Mouse (Mus musculus) midbrain, embryonic 13.5 days (tissue): ENCODE measurements around the gene Adamts6. TPM values are rescaled to one million over a fixed set of nuclear protein-coding genes. Genes with fewer than 3 reads are reported as not detected.

ENCODE experiments used
- ATAC-seq: fragments of 200-750 bp; cut with Nextera tagmentation; 2 replicates; pipeline ENCODE4 v1.8.0; 2017; ENCODE audit warnings: mild to moderate bottlenecking, moderate TSS enrichment, moderate library complexity
- H3K27ac ChIP-seq: fragments of 300-500 bp; sonication (generic); 2 replicates; pipeline ENCODE4 v1.5.1; 2015; ENCODE audit warnings: inconsistent platforms, mild to moderate bottlenecking, moderate library complexity
- H3K27me3 ChIP-seq: fragments of 300-500 bp; sonication (generic); 2 replicates; pipeline ENCODE4 v1.6.1; 2015; ENCODE audit warnings: mild to moderate bottlenecking, inconsistent platforms
- H3K36me3 ChIP-seq: fragments of 300-500 bp; sonication (generic); 2 replicates; pipeline ENCODE4 v1.6.1; 2015; ENCODE audit warnings: mild to moderate bottlenecking, inconsistent platforms
- H3K4me1 ChIP-seq: fragments of 300-500 bp; sonication (generic); replicated peaks from 2 replicates; pipeline ENCODE4 v1.6.1; 2015; ENCODE audit warnings: inconsistent platforms
- H3K4me2 ChIP-seq: fragments of 300-500 bp; sonication (generic); replicated peaks from 2 replicates; pipeline ENCODE4 v1.6.1; 2015; ENCODE audit warnings: moderate library complexity, mild to moderate bottlenecking, inconsistent platforms
- H3K4me3 ChIP-seq: fragments of 300-500 bp; sonication (generic); replicated peaks from 2 replicates; pipeline ENCODE4 v1.5.1; 2015; ENCODE audit warnings: mild to moderate bottlenecking, inconsistent platforms
- H3K9ac ChIP-seq: fragments of 300-500 bp; sonication (generic); replicated peaks from 2 replicates; pipeline ENCODE4 v1.6.1; 2015; ENCODE audit warnings: mild to moderate bottlenecking, inconsistent platforms
- H3K9me3 ChIP-seq: fragments of 300-500 bp; sonication (generic); 2 replicates; pipeline ENCODE4 v1.6.1; 2016; ENCODE audit warnings: mild to moderate bottlenecking, inconsistent platforms
- WGBS: fragments of 180-500 bp; shearing (Covaris S2); methylation state at CpG from one replicate; pipeline ENCODE4 v1.1.7; 2015; 5-methylcytosine and 5-hydroxymethylcytosine counted together
- polyA plus RNA-seq: library from polyadenylated mRNA; unstranded; fragments of >200 nt; fragmentation: Nextera tagmentation; extraction: Ambion mirVana; gene quantifications from 2 replicates; pipeline ENCODE4 v1.2.1, GENCODE M21; 2015

The Adamts6 gene
- 1.9 TPM in 2 replicates for polyA plus RNA-seq

GRCm38 (mm10) chr13:104287366-104288225, at the start of gene Adamts6:
TSS of gene Adamts6 (plus strand) at chr13:104287835.
- H3K4me2 ChIP-seq = peak within 1 kb of the TSS; percentile 64
- peak within 1 kb of the TSS; percentile 53 for H3K9ac ChIP-seq
- H3K27ac ChIP-seq = peak within 1 kb of the TSS; percentile 63
- ATAC-seq = no peak
- under 1% methylated on average over 23 of the region's 23 CpGs for WGBS
- H3K27me3 ChIP-seq = no peaks in the 10 kb centered on the region
- no peaks in the 10 kb centered on the region for H3K36me3 ChIP-seq
- peak within 1 kb of the TSS; percentile 43 for H3K4me3 ChIP-seq
- H3K9me3 ChIP-seq = no peaks in the 10 kb centered on the region
- peaks cover 31% of the 10 kb centered on the region for H3K4me1 ChIP-seq

- Histone ChIP-seq H3K4me1 (no peaks in the 10 kb centered on the region), H3K4me3 (no peak overlapping the region), H3K9ac (no peak overlapping the region), H3K4me2 (no peak overlapping the region), H3K36me3 (no peaks in the 10 kb centered on the region), H3K27ac (no peak overlapping the region), H3K27me3 (no peaks in the 10 kb centered on the region), H3K9me3 (no peaks in the 10 kb centered on the region)
- no peak for ATAC-seq
- WGBS = 94% methylated on average over 3 of the region's 3 CpGs
These were observed 28.6 kb upstream of the Adamts6 start for GRCm38 (mm10) chr13:104258997-104259396.

- Histone ChIP-seq H3K36me3 (no peaks in the 10 kb centered on the region), H3K4me1 (peaks cover 31% of the 10 kb centered on the region), H3K4me3 (no peak overlapping the region), H3K9ac (no peak overlapping the region), H3K4me2 (peak overlapping the region; percentile 64; the same call in 1 of the 2 replicates), H3K27ac (no peak overlapping the region), H3K9me3 (no peaks in the 10 kb centered on the region), H3K27me3 (no peaks in the 10 kb centered on the region)
- 5% methylated on average over 2 of the region's 2 CpGs for WGBS
- ATAC-seq = no peak
These were observed 2.6 kb upstream of the Adamts6 start for GRCm38 (mm10) chr13:104285031-104285431.

GRCm38 (mm10) chr13:104285737-104286311, 1.8 kb upstream of the Adamts6 start:
- no peak for ATAC-seq
- Histone ChIP-seq H3K27me3 (no peaks in the 10 kb centered on the region), H3K27ac (0 out of 2 replicates have a peak overlapping the region, but pooled peaks have one; percentile 47), H3K4me3 (peak overlapping the region; percentile 43), H3K9me3 (no peaks in the 10 kb centered on the region), H3K9ac (peak overlapping the region; percentile 57), H3K4me1 (peaks cover 31% of the 10 kb centered on the region), H3K4me2 (peak overlapping the region; percentile 64), H3K36me3 (no peaks in the 10 kb centered on the region)
- WGBS = 2% methylated on average over 10 of the region's 10 CpGs

- H3K4me1 ChIP-seq = peaks cover 31% of the 10 kb centered on the region
- no peaks in the 10 kb centered on the region for H3K36me3 ChIP-seq
- WGBS = 2% methylated on average over 4 of the region's 4 CpGs
- peak overlapping the region; percentile 64 for H3K4me2 ChIP-seq
- H3K9me3 ChIP-seq = no peaks in the 10 kb centered on the region
- peak overlapping the region; percentile 43 for H3K4me3 ChIP-seq
- H3K27me3 ChIP-seq = no peaks in the 10 kb centered on the region
- H3K9ac ChIP-seq = peak overlapping the region; percentile 57; the same call in 1 of the 2 replicates
- 0 out of 2 replicates have a peak, but pooled peaks have one; percentile 1 for ATAC-seq
- peak overlapping the region; percentile 63; the same call in 1 of the 2 replicates for H3K27ac ChIP-seq
These were observed 1.3 kb upstream of the Adamts6 start for GRCm38 (mm10) chr13:104286336-104286735.

GRCm38 (mm10) chr13:104286897-104287309, 732 bp upstream of the Adamts6 start:
- no peaks in the 10 kb centered on the region for H3K9me3 ChIP-seq
- H3K27me3 ChIP-seq = no peaks in the 10 kb centered on the region
- H3K27ac ChIP-seq = peak overlapping the region; percentile 63; the same call in 1 of the 2 replicates
- H3K36me3 ChIP-seq = no peaks in the 10 kb centered on the region
- peak overlapping the region; percentile 43 for H3K4me3 ChIP-seq
- peaks cover 31% of the 10 kb centered on the region for H3K4me1 ChIP-seq
- under 1% methylated on average over 10 of the region's 10 CpGs for WGBS
- peak; percentile 96 for ATAC-seq
- H3K4me2 ChIP-seq = peak overlapping the region; percentile 64
- 0 out of 2 replicates have a peak overlapping the region, but pooled peaks have one; percentile 4 for H3K9ac ChIP-seq

- H3K36me3 ChIP-seq = no peaks in the 10 kb centered on the region
- peaks cover 31% of the 10 kb centered on the region for H3K4me1 ChIP-seq
- no peaks in the 10 kb centered on the region for H3K27me3 ChIP-seq
- H3K4me3 ChIP-seq = peak overlapping the region; percentile 43
- H3K27ac ChIP-seq = peak overlapping the region; percentile 62
- H3K9me3 ChIP-seq = no peaks in the 10 kb centered on the region
- peak; percentile 70 for ATAC-seq
- H3K4me2 ChIP-seq = peak overlapping the region; percentile 64
- WGBS = under 1% methylated on average over 7 of the region's 7 CpGs
- peak overlapping the region; percentile 53 for H3K9ac ChIP-seq
These were observed 708 bp downstream of the Adamts6 start for GRCm38 (mm10) chr13:104288226-104288859.

GRCm38 (mm10) chr13:104289176-104289575, 1.5 kb downstream of the Adamts6 start:
- Histone ChIP-seq H3K36me3 (no peaks in the 10 kb centered on the region), H3K4me2 (0 out of 2 replicates have a peak overlapping the region, but pooled peaks have one; percentile 26), H3K27ac (no peak overlapping the region), H3K9ac (no peak overlapping the region), H3K9me3 (no peaks in the 10 kb centered on the region), H3K27me3 (no peaks in the 10 kb centered on the region), H3K4me1 (peaks cover 31% of the 10 kb centered on the region), H3K4me3 (peak overlapping the region; percentile 43; the same call in 1 of the 2 replicates)
- no peak for ATAC-seq

- Histone ChIP-seq H3K9ac (no peak overlapping the region), H3K9me3 (no peaks in the 10 kb centered on the region), H3K36me3 (no peaks in the 10 kb centered on the region), H3K4me1 (no peaks in the 10 kb centered on the region), H3K27ac (no peak overlapping the region), H3K4me2 (no peak overlapping the region), H3K4me3 (no peak overlapping the region), H3K27me3 (no peaks in the 10 kb centered on the region)
- no peak for ATAC-seq
- 92% methylated on average over 1 of the region's 1 CpGs for WGBS
These were observed 7.8 kb downstream of the Adamts6 start for GRCm38 (mm10) chr13:104295472-104295871.

- Histone ChIP-seq H3K4me1 (no peaks in the 10 kb centered on the region), H3K4me3 (no peak overlapping the region), H3K9ac (no peak overlapping the region), H3K27ac (no peak overlapping the region), H3K4me2 (no peak overlapping the region), H3K27me3 (no peaks in the 10 kb centered on the region), H3K36me3 (no peaks in the 10 kb centered on the region), H3K9me3 (no peaks in the 10 kb centered on the region)
- 93% methylated on average over 3 of the region's 3 CpGs for WGBS
- ATAC-seq = no peak
These were observed 41.7 kb downstream of the Adamts6 start for GRCm38 (mm10) chr13:104329336-104329735.

GRCm38 (mm10) chr13:104329742-104330141, 42.1 kb downstream of the Adamts6 start:
- H3K36me3 ChIP-seq = no peaks in the 10 kb centered on the region
- WGBS = 89% methylated on average over 2 of the region's 2 CpGs
- no peak overlapping the region for H3K4me2 ChIP-seq
- no peak overlapping the region for H3K9ac ChIP-seq
- no peak overlapping the region for H3K27ac ChIP-seq
- no peaks in the 10 kb centered on the region for H3K9me3 ChIP-seq
- ATAC-seq = no peak
- no peak overlapping the region for H3K4me3 ChIP-seq
- H3K27me3 ChIP-seq = no peaks in the 10 kb centered on the region
- no peaks in the 10 kb centered on the region for H3K4me1 ChIP-seq

- 25% methylated on average over 5 of the region's 5 CpGs for WGBS
- ATAC-seq = no peak
These were observed 65.0 kb downstream of the Adamts6 start for GRCm38 (mm10) chr13:104352590-104352989.

More at GRCm38 (mm10) chr13:104352590-104352989, 65.0 kb downstream of the Adamts6 start:
- H3K4me2 ChIP-seq = no peak overlapping the region
- H3K36me3 ChIP-seq = no peaks in the 10 kb centered on the region
- no peak overlapping the region for H3K4me3 ChIP-seq
- no peaks in the 10 kb centered on the region for H3K9me3 ChIP-seq
- no peaks in the 10 kb centered on the region for H3K4me1 ChIP-seq
- H3K27ac ChIP-seq = no peak overlapping the region
- H3K9ac ChIP-seq = no peak overlapping the region
- H3K27me3 ChIP-seq = no peaks in the 10 kb centered on the region
